Mouse (Mus musculus) limb, embryonic 11.5 days (tissue): ENCODE measurements around the gene Pop5. TPM values are rescaled to one million over a fixed set of nuclear protein-coding genes. Genes with fewer than 3 reads are reported as not detected.

Experiments used
- ATAC-seq: fragments of 200-750 bp; cut with Nextera tagmentation; 2 replicates; pipeline ENCODE4 v1.8.0; 2017; ENCODE audit warnings: low read depth; ENCODE audit not compliant: insufficient number of reproducible peaks, low FRiP score, low TSS enrichment
- DNase-seq: peaks from one replicate; pipeline ENCODE4 v3.0.0-alpha.2; 2015; ENCODE audit warnings: low spot score
- H3K27ac ChIP-seq: fragments of 300-500 bp; sonication (generic); replicated peaks from 2 replicates; pipeline ENCODE4 v1.5.1; 2014; ENCODE audit warnings: low read depth, mild to moderate bottlenecking, low read length
- H3K27me3 ChIP-seq: fragments of 300-500 bp; sonication (generic); 2 replicates; pipeline ENCODE4 v1.6.1; 2014; ENCODE audit warnings: mild to moderate bottlenecking, low read length, mixed read lengths; ENCODE audit not compliant: control insufficient read depth, insufficient read depth
- H3K36me3 ChIP-seq: fragments of 300-500 bp; sonication (generic); 2 replicates; pipeline ENCODE4 v1.6.1; 2014; ENCODE audit warnings: mild to moderate bottlenecking, low read length, moderate library complexity, mixed read lengths; ENCODE audit not compliant: control insufficient read depth, insufficient read depth
- H3K4me1 ChIP-seq: fragments of 300-500 bp; sonication (generic); 2 replicates; pipeline ENCODE4 v1.6.1; 2014; ENCODE audit warnings: low read length, mixed read lengths; ENCODE audit not compliant: control insufficient read depth, insufficient read depth
- H3K4me2 ChIP-seq: fragments of 300-500 bp; sonication (generic); 2 replicates; pipeline ENCODE4 v1.6.1; 2014; ENCODE audit warnings: low read depth, mild to moderate bottlenecking, moderate library complexity; ENCODE audit not compliant: severe bottlenecking
- H3K4me3 ChIP-seq: fragments of 300-500 bp; sonication (generic); 2 replicates; pipeline ENCODE4 v1.5.1; 2014; ENCODE audit warnings: low read depth, low read length
- H3K9ac ChIP-seq: fragments of 300-500 bp; sonication (generic); 2 replicates; pipeline ENCODE4 v1.6.1; 2014; ENCODE audit warnings: mild to moderate bottlenecking, low read length
- H3K9me3 ChIP-seq: fragments of 300-500 bp; sonication (generic); 2 replicates; pipeline ENCODE4 v1.6.1; 2016; ENCODE audit warnings: low read length; ENCODE audit not compliant: control insufficient read depth
- WGBS: fragments of 180-500 bp; shearing (Covaris S2); extraction: QIAGEN DNeasy Blood & Tissue Kit; methylation state at CpG from one replicate; pipeline ENCODE4 v1.1.7; 2014; 5-methylcytosine and 5-hydroxymethylcytosine counted together
- polyA plus RNA-seq: library from polyadenylated mRNA; unstranded; fragments of >200 nt; fragmentation: Nextera tagmentation; extraction: Ambion mirVana; gene quantifications from 2 replicates; pipeline ENCODE4 v1.2.1, GENCODE M21; 2014

The Pop5 gene
- polyA plus RNA-seq, 1 experiment from 2014 or later = 123 TPM

DNA sequence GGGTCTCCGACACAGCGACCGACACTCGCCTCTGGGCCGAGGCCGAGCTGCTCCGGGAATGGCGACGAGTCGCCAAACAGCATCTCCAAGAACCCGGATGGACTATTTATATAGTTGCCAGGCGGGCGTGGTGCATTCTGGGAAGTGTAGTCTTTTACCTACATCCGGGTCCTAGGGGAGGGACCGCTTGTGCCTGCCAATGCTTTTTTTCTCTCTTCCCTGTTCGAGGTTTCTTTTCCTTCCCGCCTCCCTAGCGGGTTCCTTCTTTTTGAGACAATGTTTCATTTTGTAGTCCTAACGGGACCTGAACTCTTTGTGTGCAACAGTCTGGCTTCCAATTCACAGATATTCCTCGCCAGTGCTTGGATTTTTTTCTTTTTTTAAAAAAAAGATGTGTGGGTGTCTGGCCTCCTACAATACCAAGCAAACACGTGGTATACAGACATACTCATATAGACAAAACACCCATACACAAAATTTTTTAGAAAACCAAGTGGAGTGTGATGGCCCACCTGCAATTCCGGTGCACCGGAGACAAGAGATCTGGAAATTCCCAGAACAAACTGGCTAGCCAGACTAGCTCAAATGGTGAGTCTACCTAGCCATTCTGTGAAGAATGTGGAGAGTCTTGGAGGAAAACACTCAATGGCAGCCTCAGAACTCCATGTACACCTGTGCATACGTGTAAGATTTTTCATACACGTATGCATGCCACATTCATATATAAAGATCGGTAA lies 37.3 kb downstream of the Pop5 start, which contains the start of gene Rnf10:
TSS of gene Rnf10 (minus strand) at position 87 of the 737 bp plus-strand sequence.
- Histone ChIP-seq H3K9me3 (no peaks in the 10 kb centered on the region), H3K9ac (peak within 1 kb of the TSS; percentile 95), H3K27ac (peak within 1 kb of the TSS; percentile 63; the same call in 1 of the 2 replicates), H3K4me2 (peak within 1 kb of the TSS; percentile 81), H3K36me3 (no peaks in the 10 kb centered on the region; the same call in 1 of the 2 replicates), H3K4me3 (peak within 1 kb of the TSS; percentile 93), H3K27me3 (no peaks in the 10 kb centered on the region), H3K4me1 (peaks cover 2% of the 10 kb centered on the region; the same call in 1 of the 2 replicates)
- peak; percentile 90 for ATAC-seq
- DNase-seq = peak; percentile 100
- 14% methylated on average over 26 of the region's 26 CpGs for WGBS

DNA sequence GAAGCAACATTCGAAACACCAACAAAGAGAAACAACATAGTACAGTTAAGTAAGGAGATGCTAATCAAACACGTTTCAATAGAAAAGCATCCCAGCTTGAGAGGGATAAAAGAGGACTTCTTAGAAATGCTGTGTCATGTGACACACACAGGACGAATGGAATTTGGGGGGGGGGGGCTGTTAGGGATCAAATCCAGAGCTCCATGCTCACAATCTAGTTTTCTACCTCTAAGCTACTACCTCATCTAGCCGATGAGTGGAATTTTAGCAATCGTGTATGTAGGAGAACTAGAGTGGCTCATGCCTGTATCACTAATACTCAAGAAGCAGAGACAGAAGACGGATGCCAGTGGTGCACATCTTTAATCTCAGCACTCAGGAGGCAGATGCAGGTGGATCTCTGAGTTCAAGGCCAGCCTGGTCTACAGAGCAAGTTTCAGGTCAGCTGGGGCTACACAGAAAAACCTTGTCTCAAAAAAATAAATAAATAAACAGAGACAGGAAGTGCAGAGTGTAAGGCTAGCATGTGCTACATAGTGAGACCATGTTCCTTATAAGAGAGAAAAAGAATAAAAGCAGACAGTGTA lies 38.0 kb downstream of the Pop5 start:
- Histone ChIP-seq H3K9ac (no peak overlapping the region), H3K27ac (no peak overlapping the region), H3K9me3 (no peaks in the 10 kb centered on the region), H3K4me3 (no peak overlapping the region; the same call in 1 of the 2 replicates), H3K4me1 (peaks cover 2% of the 10 kb centered on the region; the same call in 1 of the 2 replicates), H3K4me2 (no peak overlapping the region), H3K36me3 (no peaks in the 10 kb centered on the region; the same call in 1 of the 2 replicates), H3K27me3 (no peaks in the 10 kb centered on the region)
- WGBS = 84% methylated on average over 6 of the region's 6 CpGs
- DNase-seq = no peak
- ATAC-seq = no peak

DNA sequence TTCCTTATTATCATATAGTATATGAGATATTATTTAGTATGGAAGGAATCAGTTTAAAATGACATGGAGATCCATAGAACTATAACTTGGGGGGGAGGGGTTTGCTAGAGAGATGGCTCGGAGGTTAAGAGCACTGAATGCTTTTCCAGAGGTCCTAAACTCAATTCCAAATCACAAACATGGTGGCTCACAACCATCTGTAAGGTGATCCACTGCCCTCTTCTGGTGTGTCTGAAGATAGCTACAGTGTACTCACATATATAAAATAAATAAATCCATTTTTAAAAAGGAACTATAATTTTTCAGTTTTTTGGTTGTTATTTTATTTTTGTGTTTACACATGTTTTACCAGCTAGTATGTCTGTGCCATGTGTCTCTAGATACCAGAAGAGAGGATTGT lies 38.7 kb downstream of the Pop5 start:
- 96% methylated on average over 1 of the region's 1 CpGs for WGBS
- H3K4me2 ChIP-seq = no peak overlapping the region
- H3K9ac ChIP-seq = no peak overlapping the region
- no peaks in the 10 kb centered on the region for H3K27me3 ChIP-seq
- H3K36me3 ChIP-seq = no peaks in the 10 kb centered on the region; the same call in 1 of the 2 replicates
- H3K27ac ChIP-seq = no peak overlapping the region
- DNase-seq (no peak), ATAC-seq (no peak)
- H3K4me1 ChIP-seq = peaks cover 2% of the 10 kb centered on the region; the same call in 1 of the 2 replicates
- no peaks in the 10 kb centered on the region for H3K9me3 ChIP-seq
- no peak overlapping the region for H3K4me3 ChIP-seq

DNA sequence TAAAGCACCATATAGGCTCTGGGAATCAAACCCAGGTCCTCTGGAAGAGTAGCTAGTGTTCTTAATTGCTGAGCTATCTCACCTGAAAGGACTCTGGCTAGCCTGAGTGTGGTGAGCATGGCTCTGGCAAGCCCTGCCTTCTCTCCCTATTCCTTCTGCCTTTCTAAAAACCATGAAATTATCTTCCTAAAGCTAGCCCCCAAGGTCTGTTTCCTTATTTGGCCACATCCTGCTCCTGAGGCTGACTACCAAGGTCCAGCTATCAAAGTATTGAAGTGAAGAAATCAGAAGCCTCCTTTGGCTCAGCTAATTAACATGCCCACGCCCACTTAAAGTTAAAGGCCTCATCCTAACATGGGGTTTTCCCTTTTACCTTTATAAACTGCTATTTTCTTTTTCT lies 39.1 kb downstream of the Pop5 start:
- H3K9me3 ChIP-seq = no peaks in the 10 kb centered on the region
- DNase-seq (no peak), ATAC-seq (no peak)
- WGBS = 84% methylated on average over 1 of the region's 1 CpGs
- H3K27me3 ChIP-seq = no peaks in the 10 kb centered on the region
- H3K4me2 ChIP-seq = no peak overlapping the region
- no peaks in the 10 kb centered on the region; the same call in 1 of the 2 replicates for H3K36me3 ChIP-seq
- H3K4me3 ChIP-seq = no peak overlapping the region
- no peak overlapping the region for H3K27ac ChIP-seq
- no peak overlapping the region for H3K9ac ChIP-seq
- H3K4me1 ChIP-seq = peaks cover 2% of the 10 kb centered on the region; the same call in 1 of the 2 replicates

DNA sequence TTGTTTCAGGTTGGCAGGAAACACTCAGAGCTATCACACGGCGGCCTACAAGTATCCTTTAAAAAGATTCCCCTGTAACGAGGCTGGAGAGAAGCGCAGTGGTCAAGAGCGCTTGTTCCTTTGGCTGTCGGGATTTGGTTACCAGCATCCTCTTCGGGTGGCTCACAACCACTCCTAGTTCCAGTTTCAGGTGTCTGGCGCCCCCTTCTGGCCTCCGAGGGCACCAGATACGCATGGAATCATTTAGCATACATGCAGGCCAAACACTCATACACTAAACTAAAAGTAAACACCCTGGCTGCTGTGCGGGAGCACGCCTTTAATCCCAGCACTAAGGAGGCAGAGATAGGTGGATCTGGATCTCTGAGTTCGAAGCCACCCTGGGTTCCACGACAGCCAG lies 40.4 kb downstream of the Pop5 start:
- H3K9me3 ChIP-seq = no peaks in the 10 kb centered on the region
- no peak for ATAC-seq
- H3K4me3 ChIP-seq = no peak overlapping the region
- no peak overlapping the region for H3K27ac ChIP-seq
- H3K36me3 ChIP-seq = no peaks in the 10 kb centered on the region
- no peaks in the 10 kb centered on the region for H3K27me3 ChIP-seq
- H3K9ac ChIP-seq = no peak overlapping the region
- WGBS = 35% methylated on average over 14 of the region's 14 CpGs
- no peak overlapping the region for H3K4me2 ChIP-seq
- DNase-seq = peak; percentile 73
- H3K4me1 ChIP-seq = peaks cover 8% of the 10 kb centered on the region

DNA sequence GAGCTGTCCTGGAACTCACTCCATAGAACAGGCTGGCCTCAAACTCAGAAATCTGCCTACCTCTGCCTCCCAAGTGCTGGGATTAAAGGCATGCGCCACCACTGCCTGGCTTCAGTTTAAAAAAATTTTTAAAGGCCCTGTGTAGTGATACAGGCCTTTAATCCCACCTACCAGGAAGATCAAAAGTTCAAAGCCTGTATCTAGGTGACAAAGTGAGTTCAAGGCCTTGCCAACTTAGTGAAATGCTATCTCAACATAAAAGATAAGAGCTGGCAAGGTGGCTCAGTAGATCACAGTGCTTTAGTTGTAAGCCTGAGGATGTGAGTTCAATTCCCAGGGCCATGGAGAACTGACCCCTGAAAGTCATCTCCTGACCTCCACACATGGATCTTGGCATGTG lies 42.4 kb downstream of the Pop5 start:
- Histone ChIP-seq H3K4me3 (no peak overlapping the region), H3K4me1 (peaks cover 6% of the 10 kb centered on the region), H3K36me3 (no peaks in the 10 kb centered on the region), H3K27me3 (no peaks in the 10 kb centered on the region), H3K9me3 (no peaks in the 10 kb centered on the region), H3K27ac (no peak overlapping the region), H3K4me2 (no peak overlapping the region), H3K9ac (no peak overlapping the region)
- 80% methylated on average over 1 of the region's 1 CpGs for WGBS
- DNase-seq (no peak), ATAC-seq (no peak)

DNA sequence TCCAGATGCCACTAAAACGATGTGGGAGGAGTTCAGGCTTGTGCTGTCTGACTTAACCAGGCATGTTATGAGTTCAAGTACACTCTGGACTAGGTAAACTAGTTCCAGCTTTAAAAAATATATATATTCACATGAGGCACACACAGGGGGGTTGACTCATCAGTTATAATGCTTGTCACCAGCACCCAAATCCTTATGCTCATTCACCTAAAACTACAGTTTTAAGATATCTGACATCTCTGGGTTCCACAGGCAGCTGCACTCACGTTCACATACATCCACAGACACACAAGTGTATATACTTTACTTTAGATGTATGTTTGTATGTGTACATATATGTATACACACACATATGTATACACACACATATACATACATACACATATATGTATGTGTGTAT lies 43.1 kb downstream of the Pop5 start:
- H3K9ac ChIP-seq = no peak overlapping the region
- H3K9me3 ChIP-seq = no peaks in the 10 kb centered on the region
- H3K36me3 ChIP-seq = 0 out of 2 replicates have a peak, but pooled peaks cover 2% of the 10 kb centered on the region
- H3K4me3 ChIP-seq = no peak overlapping the region
- H3K27me3 ChIP-seq = no peaks in the 10 kb centered on the region
- no peak for ATAC-seq
- DNase-seq = no peak
- 70% methylated on average over 2 of the region's 2 CpGs for WGBS
- no peak overlapping the region for H3K4me2 ChIP-seq
- H3K27ac ChIP-seq = no peak overlapping the region
- peaks cover 6% of the 10 kb centered on the region for H3K4me1 ChIP-seq

DNA sequence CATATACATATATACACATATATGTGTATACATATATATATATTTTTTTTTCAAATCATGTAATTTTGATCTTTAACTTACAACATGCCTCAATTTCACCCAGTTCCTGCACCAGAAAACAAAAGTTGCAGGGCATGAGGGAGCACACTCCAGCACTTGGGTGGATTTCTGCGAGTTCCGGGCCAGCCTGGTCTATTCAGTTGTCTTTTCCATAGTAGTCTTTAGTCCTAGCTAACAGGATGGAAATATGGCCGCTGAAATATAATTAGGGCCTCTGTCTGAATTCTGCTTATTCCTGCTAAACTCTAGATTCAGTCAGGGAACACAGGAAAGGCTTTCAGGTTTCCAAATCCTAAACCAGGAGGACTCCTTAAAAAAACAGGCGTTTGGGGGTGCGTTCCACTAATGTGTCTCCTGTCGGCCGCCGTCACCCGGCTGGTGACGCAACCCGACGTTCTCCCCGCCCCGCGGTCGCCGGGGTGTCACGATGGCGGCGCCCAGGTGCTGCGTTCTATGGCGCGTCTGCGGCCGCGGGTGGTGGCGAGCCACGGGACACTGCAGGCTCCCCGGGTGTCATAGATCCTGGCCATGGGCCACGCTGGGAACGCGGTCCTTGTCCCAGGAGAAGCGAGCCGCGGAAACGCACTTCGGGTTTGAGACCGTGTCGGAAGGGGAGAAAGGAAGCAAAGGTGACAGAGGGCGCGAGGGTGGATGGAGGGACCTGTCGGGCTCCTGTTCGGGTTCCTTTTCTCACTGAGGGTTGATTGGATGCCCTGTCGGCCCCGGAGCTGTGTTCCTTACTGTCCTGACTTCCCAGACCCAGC lies 43.8 kb downstream of the Pop5 start, which contains the start of gene Coq5:
TSS of gene Coq5 (plus strand) at position 441 of the 824 bp plus-strand sequence.
- 4% methylated on average over 45 of the region's 45 CpGs for WGBS
- Histone ChIP-seq H3K4me2 (peak within 1 kb of the TSS; percentile 95), H3K27me3 (no peaks in the 10 kb centered on the region), H3K36me3 (peaks cover 5% of the 10 kb centered on the region; the same call in 1 of the 2 replicates), H3K4me3 (peak within 1 kb of the TSS; percentile 78), H3K9me3 (no peaks in the 10 kb centered on the region), H3K4me1 (peaks cover 6% of the 10 kb centered on the region), H3K9ac (peak within 1 kb of the TSS; percentile 66), H3K27ac (no peak within 1 kb of the TSS)
- no peak for ATAC-seq
- DNase-seq = peak; percentile 88
